Mouse (Mus musculus): Measurements from ENCODE around the gene Entpd7. TPM values are rescaled to one million over a fixed set of nuclear protein-coding genes. Genes with fewer than 3 reads are reported as not detected.

Gene Entpd7
- polyA plus RNA-seq, 1 experiment from 2014 or later: 9.7 TPM

GRCm38 (mm10) chr19:43745740-43746139 is 56.3 kb downstream of the Entpd7 start:
- WGBS: 97% methylated on average over 3 of the region's 3 CpGs
- DNase-seq (ENCODE audit: low spot score): no peak
- no peaks in the 10 kb centered on the region for H3K9me3 ChIP-seq (replicated peaks)
- H3K4me3 ChIP-seq: no peak overlapping the region
- H3K4me1 ChIP-seq: no peaks in the 10 kb centered on the region
- H3K36me3 ChIP-seq: peaks cover 99% of the 10 kb centered on the region
- H3K27me3 ChIP-seq (ENCODE audit: low read depth, poor library complexity, severe bottlenecking): no peaks in the 10 kb centered on the region
- H3K27ac ChIP-seq (replicated peaks): no peak overlapping the region

GRCm38 (mm10) chr19:43747877-43748276 is 58.4 kb downstream of the Entpd7 start:
- WGBS: 96% methylated on average over 4 of the region's 4 CpGs
- Histone ChIP-seq H3K36me3 (peaks cover 81% of the 10 kb centered on the region), H3K27ac (replicated peaks) (no peak overlapping the region), H3K27me3 (ENCODE audit: low read depth, poor library complexity, severe bottlenecking) (no peaks in the 10 kb centered on the region), H3K9me3 (replicated peaks) (no peaks in the 10 kb centered on the region), H3K4me1 (peaks cover 9% of the 10 kb centered on the region), H3K4me3 (no peak overlapping the region)
- DNase-seq (ENCODE audit: low spot score): no peak

- H3K27me3 ChIP-seq (ENCODE audit: low read depth, poor library complexity, severe bottlenecking): no peaks in the 10 kb centered on the region
- H3K4me3 ChIP-seq: no peak overlapping the region
- H3K36me3 ChIP-seq: peaks cover 61% of the 10 kb centered on the region
- no peak overlapping the region for H3K27ac ChIP-seq (replicated peaks)
- DNase-seq (ENCODE audit: low spot score): no peak
- peaks cover 17% of the 10 kb centered on the region for H3K4me1 ChIP-seq
- 100% methylated on average over 2 of the region's 2 CpGs for WGBS
- no peaks in the 10 kb centered on the region for H3K9me3 ChIP-seq (replicated peaks)
Observed at GRCm38 (mm10) chr19:43750008-43750407, 60.5 kb downstream of the Entpd7 start.

GRCm38 (mm10) chr19:43752489-43753225 is 63.2 kb downstream of the Entpd7 start, which contains the start of the genes Cutc and Cox15:
Gene Cutc, plus strand, starts transcription at chr19:43752996.
Gene Cox15, minus strand, starts transcription at chr19:43753000.
- peak within 1 kb of the TSS; percentile 66 for H3K4me3 ChIP-seq
- peak within 1 kb of the TSS; percentile 97 for H3K27ac ChIP-seq (replicated peaks)
- peaks cover 34% of the 10 kb centered on the region for H3K36me3 ChIP-seq
- H3K9me3 ChIP-seq (replicated peaks): no peaks in the 10 kb centered on the region
- H3K27me3 ChIP-seq (ENCODE audit: low read depth, poor library complexity, severe bottlenecking): no peaks in the 10 kb centered on the region
- peaks cover 17% of the 10 kb centered on the region for H3K4me1 ChIP-seq
- 1% methylated on average over 62 of the region's 62 CpGs for WGBS
- DNase-seq (ENCODE audit: low spot score): peak; percentile 95

DNA sequence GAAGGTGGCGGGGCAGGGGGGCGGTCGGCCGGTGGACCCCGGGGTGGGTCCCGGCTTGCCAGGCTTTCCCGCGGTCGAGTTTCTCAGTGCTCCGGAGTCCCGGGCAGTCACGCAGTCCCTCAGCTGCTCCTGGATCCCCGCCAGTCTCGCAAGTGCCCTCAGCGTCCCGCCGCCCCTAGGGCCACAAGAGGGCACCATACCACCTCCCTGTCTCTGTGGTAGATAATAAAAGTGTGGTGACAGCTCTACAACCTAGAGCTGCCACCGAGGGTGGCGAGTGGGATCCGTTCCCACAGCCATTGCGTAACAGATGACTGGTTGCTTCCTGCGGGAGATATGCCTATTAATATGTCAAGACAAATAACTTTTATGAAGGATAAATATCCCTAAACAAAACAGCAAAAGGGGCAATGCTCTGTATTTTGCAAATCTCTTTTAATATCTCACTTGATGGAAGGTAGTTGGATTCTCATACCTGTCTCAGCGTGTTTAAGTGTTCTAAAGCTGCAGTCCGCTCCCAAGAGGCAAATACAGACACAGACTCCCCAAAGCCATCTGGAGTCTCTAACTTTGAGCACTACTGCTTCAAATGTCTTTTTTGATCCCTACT is 63.9 kb downstream of the Entpd7 start:
- no peak for DNase-seq (ENCODE audit: low spot score)
- 2% methylated on average over 23 of the region's 24 CpGs for WGBS
- Histone ChIP-seq H3K36me3 (peaks cover 28% of the 10 kb centered on the region), H3K27ac (replicated peaks) (peak overlapping the region; percentile 97), H3K4me1 (peaks cover 17% of the 10 kb centered on the region), H3K9me3 (replicated peaks) (no peaks in the 10 kb centered on the region), H3K4me3 (peak overlapping the region; percentile 66), H3K27me3 (ENCODE audit: low read depth, poor library complexity, severe bottlenecking) (no peaks in the 10 kb centered on the region)

- H3K4me1 ChIP-seq: peaks cover 17% of the 10 kb centered on the region
- DNase-seq (ENCODE audit: low spot score): no peak
- WGBS: 82% methylated on average over 2 of the region's 2 CpGs
- H3K27ac ChIP-seq (replicated peaks): no peak overlapping the region
- H3K9me3 ChIP-seq (replicated peaks): no peaks in the 10 kb centered on the region
- H3K27me3 ChIP-seq (ENCODE audit: low read depth, poor library complexity, severe bottlenecking): no peaks in the 10 kb centered on the region
- peaks cover 18% of the 10 kb centered on the region for H3K36me3 ChIP-seq
- H3K4me3 ChIP-seq: no peak overlapping the region
Observed at GRCm38 (mm10) chr19:43754237-43754636, 64.8 kb downstream of the Entpd7 start.

DNA sequence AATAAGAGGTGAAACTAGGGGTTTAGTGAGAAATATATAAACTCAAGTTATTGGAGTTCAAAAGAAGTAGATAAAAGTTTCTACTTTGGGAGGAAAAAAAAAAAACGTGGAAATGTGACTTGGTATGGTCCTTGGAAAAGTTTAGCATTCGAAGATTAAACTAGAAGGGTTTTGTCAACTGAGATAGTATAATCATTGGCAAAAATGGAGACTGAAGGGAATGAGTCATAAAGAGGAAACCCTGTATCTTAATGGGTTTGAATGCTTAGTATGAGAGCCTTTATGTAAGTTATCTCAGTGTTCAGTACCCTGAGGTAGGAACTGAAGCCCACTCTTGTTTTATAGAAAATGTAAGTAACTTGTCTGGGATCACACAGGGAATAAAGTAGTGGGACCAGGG is 65.4 kb downstream of the Entpd7 start:
- 69% methylated on average over 2 of the region's 2 CpGs for WGBS
- Histone ChIP-seq H3K4me1 (peaks cover 17% of the 10 kb centered on the region), H3K36me3 (peaks cover 13% of the 10 kb centered on the region), H3K27me3 (ENCODE audit: low read depth, poor library complexity, severe bottlenecking) (no peaks in the 10 kb centered on the region), H3K9me3 (replicated peaks) (no peaks in the 10 kb centered on the region), H3K4me3 (no peak overlapping the region), H3K27ac (replicated peaks) (no peak overlapping the region)
- DNase-seq (ENCODE audit: low spot score): no peak

- Histone ChIP-seq H3K9me3 (replicated peaks) (no peaks in the 10 kb centered on the region), H3K27me3 (ENCODE audit: low read depth, poor library complexity, severe bottlenecking) (no peaks in the 10 kb centered on the region), H3K27ac (replicated peaks) (no peak overlapping the region), H3K4me3 (no peak overlapping the region), H3K36me3 (no peaks in the 10 kb centered on the region), H3K4me1 (no peaks in the 10 kb centered on the region)
- DNase-seq (ENCODE audit: low spot score): peak; percentile 73
- 23% methylated on average over 6 of the region's 6 CpGs for WGBS
Observed at GRCm38 (mm10) chr19:43760504-43760903, 71.0 kb downstream of the Entpd7 start.

GRCm38 (mm10) chr19:43761543-43762256 is 72.2 kb downstream of the Entpd7 start:
- H3K4me3 ChIP-seq: no peak overlapping the region
- no peaks in the 10 kb centered on the region for H3K36me3 ChIP-seq
- H3K9me3 ChIP-seq (replicated peaks): no peaks in the 10 kb centered on the region
- DNase-seq (ENCODE audit: low spot score): no peak
- no peaks in the 10 kb centered on the region for H3K4me1 ChIP-seq
- H3K27me3 ChIP-seq (ENCODE audit: low read depth, poor library complexity, severe bottlenecking): no peaks in the 10 kb centered on the region
- no peak overlapping the region for H3K27ac ChIP-seq (replicated peaks)

DNA sequence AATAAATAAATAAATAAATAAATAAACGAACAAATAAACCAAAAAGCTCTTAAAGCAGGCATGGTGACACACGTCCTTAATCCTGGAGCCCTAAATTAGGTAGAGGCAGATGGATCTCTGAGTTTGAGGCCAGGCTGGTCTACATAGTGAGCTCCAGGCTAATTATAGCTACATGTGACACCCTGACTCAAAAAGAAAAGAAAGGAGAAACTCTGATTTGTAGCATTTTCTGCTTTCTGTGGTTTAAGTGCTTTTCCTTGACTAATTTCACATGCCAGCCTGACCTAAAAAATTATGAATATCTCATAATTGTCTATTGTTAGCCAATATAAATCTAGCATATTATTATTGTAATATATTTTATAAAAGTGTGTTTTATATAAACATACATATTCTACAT is 72.9 kb downstream of the Entpd7 start:
- H3K9me3 ChIP-seq (replicated peaks): no peaks in the 10 kb centered on the region
- no peak overlapping the region for H3K27ac ChIP-seq (replicated peaks)
- WGBS: 81% methylated on average over 2 of the region's 2 CpGs
- H3K27me3 ChIP-seq (ENCODE audit: low read depth, poor library complexity, severe bottlenecking): no peaks in the 10 kb centered on the region
- no peak for DNase-seq (ENCODE audit: low spot score)
- no peak overlapping the region for H3K4me3 ChIP-seq
- no peaks in the 10 kb centered on the region for H3K36me3 ChIP-seq
- no peaks in the 10 kb centered on the region for H3K4me1 ChIP-seq

- H3K9me3 ChIP-seq (replicated peaks): no peaks in the 10 kb centered on the region
- H3K27ac ChIP-seq (replicated peaks): no peak overlapping the region
- WGBS: 89% methylated on average over 5 of the region's 5 CpGs
- H3K4me1 ChIP-seq: no peaks in the 10 kb centered on the region
- H3K27me3 ChIP-seq (ENCODE audit: low read depth, poor library complexity, severe bottlenecking): no peaks in the 10 kb centered on the region
- no peaks in the 10 kb centered on the region for H3K36me3 ChIP-seq
- DNase-seq (ENCODE audit: low spot score): no peak
- H3K4me3 ChIP-seq: no peak overlapping the region
Observed at GRCm38 (mm10) chr19:43766451-43766850, 77.0 kb downstream of the Entpd7 start.

GRCm38 (mm10) chr19:43767549-43768322 is 78.3 kb downstream of the Entpd7 start:
- Histone ChIP-seq H3K27ac (replicated peaks) (no peak overlapping the region), H3K9me3 (replicated peaks) (no peaks in the 10 kb centered on the region), H3K27me3 (ENCODE audit: low read depth, poor library complexity, severe bottlenecking) (no peaks in the 10 kb centered on the region), H3K36me3 (no peaks in the 10 kb centered on the region), H3K4me3 (no peak overlapping the region), H3K4me1 (peaks cover 4% of the 10 kb centered on the region; the same call in 1 of the 2 replicates)
- 86% methylated on average over 9 of the region's 9 CpGs for WGBS
- DNase-seq (ENCODE audit: low spot score): no peak

Data from midbrain, embryonic 10.5 days (tissue).